In genomic region chr5:134771750-134772149, GRCm38 (mm10) we compare ENCODE assay signal across 28 mouse cellular contexts. TPM values are rescaled to one million over a fixed set of nuclear protein-coding genes. Genes with fewer than 3 reads are reported as not detected.
A peak's percentile ranks its signal among the peaks of the same experiment; 100 is the strongest.
DNase-seq lines count a peak whose midpoint lies in the region; ATAC-seq and TF ChIP-seq lines count a peak whose summit lies in the region.
"Had no signal": no experiment of that assay in that cellular context is flagged by ENCODE, and none has a peak within 500 bp of the region (broad histone marks: within the 10 kb centered on the region; RNA-seq: fewer than 3 reads in every experiment).

No protein-coding gene starts in this region.

- H3K27me3 ChIP-seq in heart, embryonic 13.5 days (replicated peaks) = no peaks in the 10 kb centered on the region; the same call in 1 of the 2 replicates
- no peaks in the 10 kb centered on the region for H3K27me3 ChIP-seq in lung, embryonic 14.5 days (ENCODE audit: insufficient read depth, low read length)
- H3K27me3 ChIP-seq in forebrain, embryonic 13.5 days = no peaks in the 10 kb centered on the region
- H3K27me3 ChIP-seq: embryonic facial prominence, embryonic 12.5 days; forebrain, embryonic 15.5 days; hindbrain, embryonic 15.5 days; liver, embryonic 15.5 days; midbrain, embryonic 15.5 days; neural tube, embryonic 15.5 days; stomach, embryonic 15.5 days had no signal

- H3K27ac ChIP-seq in heart, embryonic 13.5 days (replicated peaks) = peak overlapping the region; percentile 70
- H3K27ac ChIP-seq in lung, embryonic 14.5 days (ENCODE audit: low read depth) = peak overlapping the region; percentile 51; the same call in 1 of the 2 replicates
- no peak overlapping the region for H3K27ac ChIP-seq in forebrain, embryonic 13.5 days
- H3K27ac ChIP-seq: embryonic facial prominence, embryonic 12.5 days; forebrain, embryonic 15.5 days; hindbrain, embryonic 10.5 days; hindbrain, embryonic 15.5 days; liver, embryonic 15.5 days; midbrain, embryonic 10.5 days; midbrain, embryonic 15.5 days; neural tube, embryonic 15.5 days; stomach, embryonic 15.5 days had no signal

- H3K4me1 ChIP-seq in heart, embryonic 13.5 days = peaks cover 17% of the 10 kb centered on the region
- H3K4me1 ChIP-seq in lung, embryonic 14.5 days (ENCODE audit: insufficient read depth) = 0 out of 2 replicates have a peak, but pooled peaks cover 4% of the 10 kb centered on the region
- H3K4me1 ChIP-seq in forebrain, embryonic 13.5 days = no peaks in the 10 kb centered on the region
- H3K4me1 ChIP-seq: embryonic facial prominence, embryonic 12.5 days; forebrain, embryonic 15.5 days; hindbrain, embryonic 10.5 days; hindbrain, embryonic 15.5 days; liver, embryonic 15.5 days; midbrain, embryonic 10.5 days; midbrain, embryonic 15.5 days; neural tube, embryonic 15.5 days; stomach, embryonic 15.5 days had no signal

- H3K36me3 ChIP-seq in heart, embryonic 13.5 days = no peaks in the 10 kb centered on the region
- H3K36me3 ChIP-seq in lung, embryonic 14.5 days (ENCODE audit: insufficient read depth) = no peaks in the 10 kb centered on the region
- H3K36me3 ChIP-seq in forebrain, embryonic 13.5 days (ENCODE audit: poor library complexity, severe bottlenecking) = no peaks in the 10 kb centered on the region
- H3K36me3 ChIP-seq: embryonic facial prominence, embryonic 12.5 days; forebrain, embryonic 15.5 days; hindbrain, embryonic 10.5 days; hindbrain, embryonic 15.5 days; liver, embryonic 15.5 days; midbrain, embryonic 10.5 days; midbrain, embryonic 15.5 days; neural tube, embryonic 15.5 days; stomach, embryonic 15.5 days had no signal

- WGBS in heart, embryonic 13.5 days = 74% methylated on average over 3 of the region's 3 CpGs
- WGBS in lung, embryonic 14.5 days = 68% methylated on average over 3 of the region's 3 CpGs
- 85% methylated on average over 3 of the region's 3 CpGs for WGBS in forebrain, embryonic 13.5 days

- no peak for TF ChIP-seq CTCF in lung, embryonic 14.5 days (IDR thresholded peaks at IDR 0.05; ENCODE audit: low read depth)

- DNase-seq in heart, postnatal 14 days = no peak
- DNase-seq in kidney, adult 9 months = peak; percentile 11
- no peak for DNase-seq in kidney, postnatal 25 days
- no peak for DNase-seq in lung, embryonic 14.5 days
- no peak for DNase-seq in lung, postnatal 4 days
- peak; percentile 86 for DNase-seq in 416B (ENCODE audit: low read depth)
- DNase-seq: adrenal gland, postnatal 25 days; B cell, adult 2 months; cerebellum, adult 11-12 months; cerebellum, adult 9-11 months; embryo, embryonic 11 days; kidney, adult 11 months; layer of hippocampus, adult 9-11 months; retina, postnatal 1 day; right cerebral cortex, postnatal 14 days had no signal

- no peak overlapping the region for H3K4me2 ChIP-seq in heart, embryonic 13.5 days
- no peak overlapping the region for H3K4me2 ChIP-seq in lung, embryonic 14.5 days
- H3K4me2 ChIP-seq in forebrain, embryonic 13.5 days = no peak overlapping the region
- H3K4me2 ChIP-seq: embryonic facial prominence, embryonic 12.5 days; forebrain, embryonic 15.5 days; hindbrain, embryonic 15.5 days; liver, embryonic 15.5 days; midbrain, embryonic 15.5 days; neural tube, embryonic 15.5 days; stomach, embryonic 15.5 days had no signal

- H3K9ac ChIP-seq in heart, embryonic 13.5 days = no peak overlapping the region
- H3K9ac ChIP-seq in lung, embryonic 14.5 days = no peak overlapping the region
- H3K9ac ChIP-seq in forebrain, embryonic 13.5 days = no peak overlapping the region
- H3K9ac ChIP-seq: embryonic facial prominence, embryonic 12.5 days; forebrain, embryonic 15.5 days; hindbrain, embryonic 15.5 days; liver, embryonic 15.5 days; midbrain, embryonic 15.5 days; neural tube, embryonic 15.5 days; stomach, embryonic 15.5 days had no signal

- intact Hi-C loops in heart, postnatal 14 days (cut with DNase I) = no loop called here

- no peak overlapping the region for H3K4me3 ChIP-seq in heart, embryonic 13.5 days
- no peak overlapping the region for H3K4me3 ChIP-seq in lung, embryonic 14.5 days (ENCODE audit: low read depth, low read length)
- no peak overlapping the region for H3K4me3 ChIP-seq in forebrain, embryonic 13.5 days
- H3K4me3 ChIP-seq: embryonic facial prominence, embryonic 12.5 days; forebrain, embryonic 15.5 days; hindbrain, embryonic 10.5 days; hindbrain, embryonic 15.5 days; liver, embryonic 15.5 days; midbrain, embryonic 10.5 days; midbrain, embryonic 15.5 days; neural tube, embryonic 15.5 days; stomach, embryonic 15.5 days had no signal

- ATAC-seq in heart, embryonic 13.5 days (ENCODE audit: extremely low read depth, insufficient number of reproducible peaks, low FRiP score, low TSS enrichment) = no peak
- ATAC-seq in lung, embryonic 14.5 days (ENCODE audit: insufficient read depth) = no peak
- ATAC-seq in forebrain, embryonic 13.5 days = no peak
- ATAC-seq: forebrain, embryonic 15.5 days; inflammation-experienced regulatory T-cells, adult 6 months; midbrain, embryonic 15.5 days had no signal

- no peaks in the 10 kb centered on the region for H3K9me3 ChIP-seq in heart, embryonic 13.5 days
- H3K9me3 ChIP-seq in lung, embryonic 14.5 days (ENCODE audit: low read depth, low read length) = no peaks in the 10 kb centered on the region
- no peaks in the 10 kb centered on the region for H3K9me3 ChIP-seq in forebrain, embryonic 13.5 days (replicated peaks)
- H3K9me3 ChIP-seq: embryonic facial prominence, embryonic 12.5 days; forebrain, embryonic 15.5 days; hindbrain, embryonic 10.5 days; hindbrain, embryonic 15.5 days; liver, embryonic 15.5 days; midbrain, embryonic 10.5 days; midbrain, embryonic 15.5 days; stomach, embryonic 15.5 days had no signal

RNA-seq across cellular contexts. Expression of gene Eln, which starts 24.6 kb away (rescaled TPM):
- polyA plus RNA-seq in heart, embryonic 13.5 days (2015; fragmentation: Nextera tagmentation; extraction: Ambion mirVana) = 266 and 283 TPM in 2 replicates
- total RNA-seq in heart, postnatal 14 days (2021) = 100 to 1,000 TPM; 409 to 606 TPM
- polyA plus RNA-seq in lung, embryonic 14.5 days (2014; fragmentation: Nextera tagmentation; extraction: Ambion mirVana) = 196 and 198 TPM in 2 replicates
- 3.4 and 3.5 TPM in 2 replicates for polyA plus RNA-seq in forebrain, embryonic 13.5 days (2015; fragmentation: Nextera tagmentation; extraction: Ambion mirVana)
- total RNA-seq: megakaryocyte progenitor cell, adult 5-6 weeks had no signal

Comparison
In these comparisons a context has a peak if more than half of its experiments do, and no peak if none do; other contexts are left out.
1. DNase-seq: peak in kidney, adult 9 months (single experiment) and 416B (single experiment); none in heart, postnatal 14 days (0 of 2), kidney, postnatal 25 days (0 of 2), lung, embryonic 14.5 days (single experiment) and lung, postnatal 4 days (0 of 2).
2. RNA of gene Eln, which starts 24.6 kb away (polyA plus RNA-seq): 266 to 283 TPM in heart, embryonic 13.5 days and 196 to 198 TPM in lung, embryonic 14.5 days; 3.4 to 3.5 TPM in forebrain, embryonic 13.5 days; every median in the first group is over 10 times any median in the second.